Mouse (Mus musculus) heart, embryonic 11.5 days (tissue): Measurements from ENCODE around the gene Nol10. TPM values are rescaled to one million over a fixed set of nuclear protein-coding genes. Genes with fewer than 3 reads are reported as not detected.

Source experiments
- ATAC-seq: fragments of 200-750 bp; cut with Nextera tagmentation; replicated peaks from 2 replicates; pipeline ENCODE4 v1.8.0; 2017; ENCODE audit warnings: moderate library complexity; ENCODE audit not compliant: insufficient number of reproducible peaks, low FRiP score, low TSS enrichment
- H3K27ac ChIP-seq: fragments of 300-500 bp; sonication (generic); 2 replicates; pipeline ENCODE4 v1.5.1; 2014; ENCODE audit warnings: mild to moderate bottlenecking, low read depth, low read length
- H3K27me3 ChIP-seq: fragments of 300-500 bp; sonication (generic); 2 replicates; pipeline ENCODE4 v1.6.1; 2014; ENCODE audit warnings: mild to moderate bottlenecking, low read length, mixed read lengths; ENCODE audit not compliant: control insufficient read depth, insufficient read depth
- H3K36me3 ChIP-seq: fragments of 300-500 bp; sonication (generic); 2 replicates; pipeline ENCODE4 v1.6.1; 2014; ENCODE audit warnings: mild to moderate bottlenecking, low read length, moderate library complexity, mixed read lengths; ENCODE audit not compliant: control insufficient read depth, insufficient read depth
- H3K4me1 ChIP-seq: fragments of 300-500 bp; sonication (generic); 2 replicates; pipeline ENCODE4 v1.6.1; 2014; ENCODE audit warnings: low read length; ENCODE audit not compliant: control insufficient read depth, insufficient read depth
- H3K4me2 ChIP-seq: fragments of 300-500 bp; sonication (generic); 2 replicates; pipeline ENCODE4 v1.6.1; 2014; ENCODE audit warnings: mild to moderate bottlenecking, moderate library complexity
- H3K4me3 ChIP-seq: fragments of 300-500 bp; sonication (generic); 2 replicates; pipeline ENCODE4 v1.5.1; 2014; ENCODE audit warnings: low read depth, low read length
- H3K9ac ChIP-seq: fragments of 300-500 bp; sonication (generic); 2 replicates; pipeline ENCODE4 v1.6.1; 2014; ENCODE audit warnings: mild to moderate bottlenecking, low read depth, low read length, moderate library complexity
- H3K9me3 ChIP-seq: fragments of 300-500 bp; sonication (generic); replicated peaks from 2 replicates; pipeline ENCODE4 v1.6.1; 2016; ENCODE audit warnings: low read length; ENCODE audit not compliant: control insufficient read depth
- WGBS: fragments of 180-500 bp; shearing (Covaris S2); extraction: QIAGEN DNeasy Blood & Tissue Kit; methylation state at CpG from one replicate; pipeline ENCODE4 v1.1.7; 2014; ENCODE audit not compliant: insufficient replicate concordance; 5-methylcytosine and 5-hydroxymethylcytosine counted together
- polyA plus RNA-seq: library from polyadenylated mRNA; unstranded; fragments of >200 nt; fragmentation: Nextera tagmentation; extraction: Ambion mirVana; gene quantifications from 2 replicates; pipeline ENCODE4 v1.2.1, GENCODE M21; 2014

Nol10 gene
- polyA plus RNA-seq, 1 experiment from 2014 or later = 15.9 TPM

DNA sequence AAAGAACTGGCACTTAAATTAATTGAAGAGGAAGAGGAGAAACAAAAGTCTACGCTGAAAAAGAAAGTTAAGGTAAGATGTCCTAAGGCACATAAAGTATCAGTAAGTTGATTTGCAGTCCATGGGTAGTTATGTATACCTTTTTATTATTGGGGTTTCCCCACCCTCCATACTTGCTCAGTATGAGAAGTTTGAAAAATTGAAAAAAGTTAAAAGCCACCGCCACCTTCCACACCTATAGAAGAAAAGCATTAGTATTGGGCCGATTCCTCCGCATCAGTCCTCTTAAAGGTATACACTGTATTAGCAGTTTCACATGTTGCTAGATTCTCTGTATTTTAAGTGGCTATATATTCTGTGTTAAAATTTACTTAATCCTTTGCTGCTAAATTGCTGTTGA, 58.6 kb downstream of the Nol10 start:
- peaks cover 3% of the 10 kb centered on the region; the same call in 1 of the 2 replicates for H3K36me3 ChIP-seq
- H3K9me3 ChIP-seq = no peaks in the 10 kb centered on the region
- H3K4me3 ChIP-seq = no peak overlapping the region
- H3K9ac ChIP-seq = no peak overlapping the region
- H3K4me1 ChIP-seq = 0 out of 2 replicates have a peak, but pooled peaks cover under 1% of the 10 kb centered on the region
- no peak overlapping the region for H3K27ac ChIP-seq
- no peaks in the 10 kb centered on the region for H3K27me3 ChIP-seq
- no peak overlapping the region for H3K4me2 ChIP-seq
- ATAC-seq = no peak
- 92% methylated on average over 4 of the region's 4 CpGs for WGBS

DNA sequence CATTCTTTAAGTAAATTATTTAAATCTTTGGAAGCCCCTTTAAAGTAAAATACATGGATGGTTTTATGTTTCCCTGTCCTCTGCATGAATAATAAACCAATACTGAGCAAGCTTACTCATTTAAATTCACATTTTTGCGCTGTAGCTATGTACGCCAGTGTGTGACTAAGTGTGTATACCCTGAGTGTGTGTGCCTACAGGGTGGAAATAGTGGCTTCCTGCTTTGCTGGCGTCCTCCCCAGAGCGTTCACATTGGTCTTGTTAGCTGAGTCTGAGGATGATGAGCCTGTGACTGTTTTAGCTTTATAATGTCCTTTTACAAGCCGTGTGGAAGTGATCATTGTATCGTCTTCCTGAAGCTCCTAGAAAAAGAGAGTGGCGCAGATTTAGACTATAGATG, 60.1 kb downstream of the Nol10 start:
- peaks cover 3% of the 10 kb centered on the region; the same call in 1 of the 2 replicates for H3K36me3 ChIP-seq
- no peaks in the 10 kb centered on the region for H3K27me3 ChIP-seq
- no peak overlapping the region for H3K4me2 ChIP-seq
- H3K9me3 ChIP-seq = no peaks in the 10 kb centered on the region
- WGBS = 91% methylated on average over 7 of the region's 7 CpGs
- H3K9ac ChIP-seq = no peak overlapping the region
- no peak overlapping the region for H3K4me3 ChIP-seq
- ATAC-seq = no peak
- no peak overlapping the region for H3K27ac ChIP-seq
- peaks cover 6% of the 10 kb centered on the region; the same call in 1 of the 2 replicates for H3K4me1 ChIP-seq

DNA sequence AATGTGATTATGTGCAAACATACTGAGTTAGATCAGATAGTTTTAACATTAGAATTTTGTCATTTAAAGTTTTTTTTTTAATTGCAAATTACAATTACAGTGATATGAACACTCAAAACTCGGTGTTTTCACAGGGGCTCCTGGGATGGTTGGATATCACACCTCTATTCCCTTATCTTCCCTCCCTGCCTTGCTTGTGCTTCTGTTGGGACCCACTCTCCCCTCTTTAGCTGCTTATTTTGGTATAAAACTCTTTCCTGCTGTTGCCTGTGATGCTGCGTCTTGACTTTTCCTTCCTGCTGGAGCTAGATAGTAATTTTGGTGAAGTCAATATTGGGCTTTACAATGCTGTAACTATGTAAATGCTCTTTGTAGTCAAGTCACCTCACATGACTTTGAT, 63.0 kb downstream of the Nol10 start:
- Histone ChIP-seq H3K27me3 (no peaks in the 10 kb centered on the region), H3K4me3 (no peak overlapping the region), H3K4me1 (peaks cover 6% of the 10 kb centered on the region; the same call in 1 of the 2 replicates), H3K4me2 (no peak overlapping the region), H3K36me3 (peaks cover under 1% of the 10 kb centered on the region), H3K9ac (no peak overlapping the region), H3K9me3 (no peaks in the 10 kb centered on the region), H3K27ac (no peak overlapping the region)
- no peak for ATAC-seq
- WGBS = 63% methylated on average over 2 of the region's 2 CpGs

DNA sequence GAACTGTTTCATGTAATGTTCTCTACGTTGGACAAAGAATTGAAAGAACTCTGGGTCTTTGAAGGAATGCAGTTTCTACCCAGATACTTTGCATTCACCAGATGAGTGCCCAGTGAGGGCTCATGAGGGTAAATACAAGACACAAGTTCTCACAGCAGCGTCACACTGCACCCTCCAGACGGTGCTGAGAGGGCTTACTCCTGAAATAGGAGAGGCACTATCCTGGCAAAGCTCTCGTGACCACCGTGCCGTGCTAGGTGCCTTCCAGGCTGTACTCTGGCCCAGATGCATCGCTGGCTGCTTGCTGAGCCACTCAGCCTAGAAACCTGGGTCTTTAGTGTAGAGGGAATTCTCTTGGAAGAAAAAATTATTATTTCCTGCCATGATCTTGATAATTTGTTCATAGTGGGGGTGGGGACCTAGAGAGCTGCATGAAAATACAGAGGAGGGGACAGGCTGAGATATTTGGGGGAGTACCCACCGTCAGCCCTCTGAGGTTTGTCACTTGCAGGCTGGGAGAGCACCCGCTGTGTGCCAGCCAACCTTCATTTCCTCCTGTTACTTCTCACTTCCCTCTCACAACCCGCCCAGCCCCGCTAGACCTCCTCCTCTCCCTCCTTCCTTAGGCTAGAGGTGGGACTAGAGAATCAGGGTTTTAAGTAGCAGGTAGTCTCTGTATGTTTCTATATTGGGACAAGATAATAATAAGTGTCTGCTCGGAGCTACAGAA, 63.7 kb downstream of the Nol10 start:
- peaks cover 2% of the 10 kb centered on the region for H3K36me3 ChIP-seq
- no peaks in the 10 kb centered on the region for H3K27me3 ChIP-seq
- ATAC-seq = no peak
- no peak overlapping the region for H3K27ac ChIP-seq
- no peak overlapping the region for H3K4me2 ChIP-seq
- WGBS = 46% methylated on average over 12 of the region's 12 CpGs
- H3K4me3 ChIP-seq = no peak overlapping the region
- no peak overlapping the region for H3K9ac ChIP-seq
- peaks cover 6% of the 10 kb centered on the region; the same call in 1 of the 2 replicates for H3K4me1 ChIP-seq
- H3K9me3 ChIP-seq = no peaks in the 10 kb centered on the region

DNA sequence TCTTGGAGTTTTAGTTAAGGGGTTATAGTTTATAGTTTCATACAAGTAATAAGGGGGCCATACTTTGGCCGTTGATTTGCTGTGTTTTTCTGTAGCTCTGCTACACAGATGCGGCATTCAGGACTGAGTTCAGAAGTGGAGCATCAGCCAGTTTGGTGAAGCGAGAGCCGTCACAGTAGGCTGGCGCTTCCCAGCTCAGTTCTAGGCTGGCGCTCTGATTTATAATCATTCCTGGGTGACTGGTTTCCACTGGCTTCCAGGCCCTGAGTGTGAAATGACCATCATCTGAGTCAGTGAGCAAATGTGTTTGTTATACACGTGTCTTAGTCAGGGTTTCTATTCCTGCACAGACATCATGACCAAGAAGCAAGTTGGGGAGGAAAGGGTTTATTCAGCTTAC, 66.5 kb downstream of the Nol10 start:
- ATAC-seq = no peak
- H3K4me1 ChIP-seq = peaks cover 6% of the 10 kb centered on the region; the same call in 1 of the 2 replicates
- 92% methylated on average over 7 of the region's 7 CpGs for WGBS
- peaks cover 8% of the 10 kb centered on the region for H3K36me3 ChIP-seq
- H3K4me2 ChIP-seq = no peak overlapping the region
- H3K27me3 ChIP-seq = no peaks in the 10 kb centered on the region
- H3K27ac ChIP-seq = no peak overlapping the region
- no peak overlapping the region for H3K4me3 ChIP-seq
- no peak overlapping the region for H3K9ac ChIP-seq
- H3K9me3 ChIP-seq = no peaks in the 10 kb centered on the region

DNA sequence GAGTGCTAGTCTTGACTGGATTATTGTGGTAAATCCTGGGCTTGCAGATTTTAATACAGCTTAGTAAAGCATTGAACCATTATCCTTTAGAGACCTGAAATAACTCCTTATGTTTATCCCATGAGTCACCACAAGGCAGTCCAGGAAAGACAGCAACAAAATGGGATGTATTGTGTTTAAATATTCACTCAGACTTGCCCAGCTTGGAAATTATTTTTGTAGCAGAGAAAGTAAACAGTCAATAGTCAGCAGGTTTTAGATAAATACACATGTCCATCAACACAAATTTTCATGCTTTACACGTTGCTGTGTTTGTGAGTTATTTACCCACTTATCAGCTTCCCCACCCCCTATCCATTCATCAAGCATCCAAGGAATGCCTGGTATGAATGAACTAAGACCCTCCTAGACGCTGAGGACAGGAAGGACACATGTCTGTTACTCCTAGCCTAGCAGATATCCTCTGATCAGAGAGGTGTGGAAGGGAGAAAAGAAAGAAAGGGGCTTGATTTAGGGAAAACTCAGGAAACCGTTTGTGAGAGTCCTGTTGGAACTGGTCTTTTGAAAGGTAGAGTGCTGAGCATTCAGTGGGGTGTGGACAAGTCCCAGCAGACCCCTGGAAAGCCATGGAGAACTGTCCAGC, 72.0 kb downstream of the Nol10 start:
- WGBS = 9% methylated on average over 3 of the region's 3 CpGs
- peak overlapping the region; percentile 29 for H3K4me2 ChIP-seq
- ATAC-seq = no peak
- peaks cover 8% of the 10 kb centered on the region for H3K36me3 ChIP-seq
- H3K4me1 ChIP-seq = peaks cover 8% of the 10 kb centered on the region; the same call in 1 of the 2 replicates
- peak overlapping the region; percentile 47; the same call in 1 of the 2 replicates for H3K27ac ChIP-seq
- H3K9ac ChIP-seq = no peak overlapping the region
- H3K4me3 ChIP-seq = no peak overlapping the region
- no peaks in the 10 kb centered on the region for H3K27me3 ChIP-seq
- no peaks in the 10 kb centered on the region for H3K9me3 ChIP-seq

DNA sequence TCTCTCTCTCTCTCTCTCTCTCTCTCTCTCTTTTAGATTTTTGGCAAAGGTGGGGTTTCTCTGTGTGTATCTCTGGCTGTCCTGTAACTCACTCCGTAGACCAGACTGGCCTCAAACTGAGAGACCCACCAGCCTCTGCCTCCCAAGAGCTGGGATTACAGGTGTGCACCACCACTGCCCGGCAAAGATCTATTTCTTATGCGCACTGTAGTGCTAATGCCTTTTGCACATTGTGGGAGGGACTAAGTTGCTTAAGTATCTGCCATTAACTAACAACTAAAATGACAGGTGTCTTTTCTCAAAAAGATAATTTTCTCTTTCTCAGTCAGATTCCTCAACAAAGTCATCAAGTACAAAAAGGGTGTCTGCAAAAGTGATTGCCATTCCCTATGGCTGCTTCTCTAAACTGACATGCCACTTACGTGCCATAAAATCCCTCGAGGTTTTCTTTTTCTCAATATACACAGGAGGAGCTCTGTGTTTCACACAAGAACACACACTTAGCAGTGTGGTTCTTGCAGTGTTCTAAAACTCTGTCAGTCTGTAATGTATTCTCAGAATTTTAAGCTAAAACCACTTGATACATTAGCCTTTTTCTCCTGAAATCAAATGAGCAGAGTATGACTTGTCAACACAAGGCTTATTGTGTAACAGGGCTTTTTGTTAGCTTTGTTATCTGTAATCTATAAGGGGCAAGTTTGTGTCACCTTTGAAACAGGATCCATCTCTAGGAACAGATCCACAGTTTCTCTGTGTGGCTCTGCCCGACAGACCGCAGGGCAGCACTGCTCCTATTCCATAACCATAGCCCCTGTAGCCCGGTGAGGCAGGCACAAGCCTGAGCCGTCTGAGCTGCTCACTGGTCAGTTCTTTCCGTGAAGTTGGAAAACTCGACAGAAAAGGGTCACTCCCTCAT, 77.3 kb downstream of the Nol10 start:
- Histone ChIP-seq H3K4me2 (no peak overlapping the region), H3K4me1 (peaks cover 2% of the 10 kb centered on the region; the same call in 1 of the 2 replicates), H3K9ac (no peak overlapping the region), H3K36me3 (peaks cover 12% of the 10 kb centered on the region), H3K9me3 (no peaks in the 10 kb centered on the region), H3K4me3 (no peak overlapping the region), H3K27ac (no peak overlapping the region), H3K27me3 (no peaks in the 10 kb centered on the region)
- ATAC-seq = no peak
- 85% methylated on average over 11 of the region's 11 CpGs for WGBS

DNA sequence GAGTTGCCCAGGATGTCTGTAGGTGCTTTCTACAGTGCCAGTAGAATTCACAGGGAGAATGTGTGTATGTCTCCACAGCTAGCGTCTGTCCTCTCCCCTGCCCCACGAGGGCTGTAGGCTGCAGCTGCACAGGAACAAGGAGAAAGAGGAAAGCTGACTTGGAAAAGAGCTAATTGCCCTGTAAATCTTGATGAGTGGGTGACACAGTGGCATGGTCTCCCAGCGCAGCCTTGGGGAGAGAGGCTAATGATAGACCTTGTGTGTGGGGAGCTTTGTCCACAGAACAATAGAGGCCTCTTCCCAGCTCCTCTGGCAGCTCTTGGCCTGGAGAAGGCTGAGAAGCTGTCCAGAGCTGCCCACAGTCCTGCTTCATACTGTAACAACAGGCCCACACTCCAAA, 78.5 kb downstream of the Nol10 start:
- 80% methylated on average over 3 of the region's 3 CpGs for WGBS
- H3K36me3 ChIP-seq = peaks cover 12% of the 10 kb centered on the region
- no peak overlapping the region for H3K4me2 ChIP-seq
- no peak for ATAC-seq
- no peaks in the 10 kb centered on the region for H3K9me3 ChIP-seq
- H3K4me1 ChIP-seq = no peaks in the 10 kb centered on the region
- H3K4me3 ChIP-seq = no peak overlapping the region
- H3K27me3 ChIP-seq = no peaks in the 10 kb centered on the region
- H3K9ac ChIP-seq = no peak overlapping the region
- H3K27ac ChIP-seq = no peak overlapping the region
